Mouse (Mus musculus): Measurements from ENCODE around the gene Zfpm1.

The Zfpm1 gene

GRCm38 (mm10) chr8:122330446-122331133 is 48.6 kb downstream of the Zfpm1 start:
- DNase-seq: no peak

GRCm38 (mm10) chr8:122331134-122331523 is 49.2 kb downstream of the Zfpm1 start:
- peak; percentile 29 to 43 for DNase-seq

- DNase-seq: peak; percentile 79 to 84
Measured at GRCm38 (mm10) chr8:122332753-122333506, 51.0 kb downstream of the Zfpm1 start.

- no peak for DNase-seq
Measured at GRCm38 (mm10) chr8:122333531-122333930, 51.6 kb downstream of the Zfpm1 start.

GRCm38 (mm10) chr8:122334791-122335490 is 53.0 kb downstream of the Zfpm1 start:
- no peak for DNase-seq

GRCm38 (mm10) chr8:122335638-122336250 is 53.8 kb downstream of the Zfpm1 start:
- DNase-seq: no peak

GRCm38 (mm10) chr8:122336251-122336910 is 54.4 kb downstream of the Zfpm1 start:
- DNase-seq: no peak

- DNase-seq: no peak
Measured at GRCm38 (mm10) chr8:122338852-122339251, 56.9 kb downstream of the Zfpm1 start.

- DNase-seq: no peak
Measured at GRCm38 (mm10) chr8:122340761-122341160, 58.8 kb downstream of the Zfpm1 start.

- DNase-seq: no peak
Measured at GRCm38 (mm10) chr8:122341790-122342189, 59.8 kb downstream of the Zfpm1 start.

- DNase-seq: no peak
Measured at GRCm38 (mm10) chr8:122342362-122342761, 60.4 kb downstream of the Zfpm1 start.

GRCm38 (mm10) chr8:122342806-122343209 is 60.9 kb downstream of the Zfpm1 start:
- DNase-seq: peak; percentile 34 to 49

GRCm38 (mm10) chr8:122343341-122343740 is 61.4 kb downstream of the Zfpm1 start:
- no peak for DNase-seq

GRCm38 (mm10) chr8:122343758-122344157 is 61.8 kb downstream of the Zfpm1 start:
- DNase-seq: peak; percentile 57 to 68

GRCm38 (mm10) chr8:122344219-122344618 is 62.3 kb downstream of the Zfpm1 start:
- DNase-seq: no peak

- DNase-seq: no peak
Measured at GRCm38 (mm10) chr8:122345181-122346095, 63.5 kb downstream of the Zfpm1 start.

GRCm38 (mm10) chr8:122347811-122348552 is 66.0 kb downstream of the Zfpm1 start:
- no peak for DNase-seq

GRCm38 (mm10) chr8:122349357-122350297 is 67.7 kb downstream of the Zfpm1 start:
- no peak for DNase-seq

- no peak for DNase-seq
Measured at GRCm38 (mm10) chr8:122350309-122351089, 68.6 kb downstream of the Zfpm1 start.
